Mouse (Mus musculus) hindbrain, embryonic 11.5 days (tissue): ENCODE data around the gene Rxrb. TPM values are rescaled to one million over a fixed set of nuclear protein-coding genes. Genes with fewer than 3 reads are reported as not detected.
A peak's percentile ranks its signal among the peaks of the same experiment; 100 is the strongest.

Source experiments
- ATAC-seq: fragments of 200-750 bp; cut with Nextera tagmentation; 2 replicates; pipeline ENCODE4 v1.8.0; 2017; ENCODE audit warnings: mild to moderate bottlenecking, moderate TSS enrichment, moderate library complexity; ENCODE audit not compliant: low FRiP score
- DNase-seq: peaks from one replicate; pipeline ENCODE4 v3.0.0-alpha.2; 2015; ENCODE audit warnings: low spot score
- H3K27ac ChIP-seq: fragments of 300-500 bp; sonication (generic); 2 replicates; pipeline ENCODE4 v1.5.1; 2014; ENCODE audit warnings: mild to moderate bottlenecking, low read depth, low read length
- H3K27me3 ChIP-seq: fragments of 300-500 bp; sonication (generic); 2 replicates; pipeline ENCODE4 v1.6.1; 2014; ENCODE audit warnings: mild to moderate bottlenecking, low read length, moderate library complexity, mixed read lengths; ENCODE audit not compliant: control insufficient read depth, insufficient read depth
- H3K36me3 ChIP-seq: fragments of 300-500 bp; sonication (generic); 2 replicates; pipeline ENCODE4 v1.6.1; 2014; ENCODE audit warnings: mild to moderate bottlenecking, low read length, moderate library complexity, mixed read lengths; ENCODE audit not compliant: control insufficient read depth, insufficient read depth
- H3K4me1 ChIP-seq: fragments of 300-500 bp; sonication (generic); replicated peaks from 2 replicates; pipeline ENCODE4 v1.6.1; 2014; ENCODE audit warnings: low read length, mixed read lengths; ENCODE audit not compliant: control insufficient read depth, insufficient read depth
- H3K4me2 ChIP-seq: fragments of 300-500 bp; sonication (generic); replicated peaks from 2 replicates; pipeline ENCODE4 v1.6.1; 2014; ENCODE audit warnings: mild to moderate bottlenecking, low read depth, low read length
- H3K4me3 ChIP-seq: fragments of 300-500 bp; sonication (generic); 2 replicates; pipeline ENCODE4 v1.5.1; 2014; ENCODE audit warnings: low read depth, low read length
- H3K9ac ChIP-seq: fragments of 300-500 bp; sonication (generic); 2 replicates; pipeline ENCODE4 v1.6.1; 2014; ENCODE audit warnings: low read depth, low read length
- H3K9me3 ChIP-seq: fragments of 300-500 bp; sonication (generic); 2 replicates; pipeline ENCODE4 v1.6.1; 2016; ENCODE audit warnings: low read length; ENCODE audit not compliant: control insufficient read depth
- WGBS: fragments of 180-500 bp; shearing (Covaris S2); extraction: QIAGEN DNeasy Blood & Tissue Kit; methylation state at CpG from one replicate; pipeline ENCODE4 v1.1.7; 2014; 5-methylcytosine and 5-hydroxymethylcytosine counted together
- polyA plus RNA-seq: library from polyadenylated mRNA; unstranded; fragments of >200 nt; fragmentation: Nextera tagmentation; extraction: Ambion mirVana; gene quantifications from 2 replicates; pipeline ENCODE4 v1.2.1, GENCODE M21; 2014

Gene Rxrb
- polyA plus RNA-seq, 1 experiment from 2014 or later, result 16.8 TPM

DNA sequence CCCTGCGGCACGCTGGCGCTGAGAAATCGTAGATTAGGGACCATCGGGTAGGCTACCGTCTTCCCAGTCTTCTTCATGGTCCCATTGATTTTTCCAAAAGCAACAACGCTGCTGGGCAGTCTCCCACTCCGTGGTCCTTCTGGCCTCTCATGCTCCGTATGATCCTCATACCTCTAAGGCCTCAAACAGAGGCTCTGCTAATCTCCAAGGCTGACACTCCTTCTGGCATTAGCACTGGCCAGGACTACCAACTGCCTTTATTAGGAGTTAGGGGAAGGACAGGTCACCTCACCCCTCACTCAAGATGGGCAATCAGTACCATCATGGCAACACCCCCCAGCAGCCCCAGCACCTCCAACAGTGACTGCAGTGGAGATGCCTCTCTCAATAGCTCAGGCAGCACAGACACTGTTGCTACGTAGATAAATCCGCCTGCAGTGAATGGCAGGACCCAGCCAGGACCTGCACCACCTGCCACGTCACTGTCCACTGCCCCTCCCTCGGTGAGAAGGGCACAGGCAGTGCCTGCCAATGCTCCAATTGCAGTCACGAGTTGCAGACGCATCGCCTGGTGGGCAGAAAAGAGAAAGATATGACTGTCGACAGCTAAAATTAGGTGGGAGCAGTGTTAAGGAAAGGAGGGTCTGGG, 3.0 kb upstream of the Rxrb start:
- WGBS, result 56% methylated on average over 17 of the region's 17 CpGs
- H3K4me1 ChIP-seq, result peaks cover 34% of the 10 kb centered on the region

DNA sequence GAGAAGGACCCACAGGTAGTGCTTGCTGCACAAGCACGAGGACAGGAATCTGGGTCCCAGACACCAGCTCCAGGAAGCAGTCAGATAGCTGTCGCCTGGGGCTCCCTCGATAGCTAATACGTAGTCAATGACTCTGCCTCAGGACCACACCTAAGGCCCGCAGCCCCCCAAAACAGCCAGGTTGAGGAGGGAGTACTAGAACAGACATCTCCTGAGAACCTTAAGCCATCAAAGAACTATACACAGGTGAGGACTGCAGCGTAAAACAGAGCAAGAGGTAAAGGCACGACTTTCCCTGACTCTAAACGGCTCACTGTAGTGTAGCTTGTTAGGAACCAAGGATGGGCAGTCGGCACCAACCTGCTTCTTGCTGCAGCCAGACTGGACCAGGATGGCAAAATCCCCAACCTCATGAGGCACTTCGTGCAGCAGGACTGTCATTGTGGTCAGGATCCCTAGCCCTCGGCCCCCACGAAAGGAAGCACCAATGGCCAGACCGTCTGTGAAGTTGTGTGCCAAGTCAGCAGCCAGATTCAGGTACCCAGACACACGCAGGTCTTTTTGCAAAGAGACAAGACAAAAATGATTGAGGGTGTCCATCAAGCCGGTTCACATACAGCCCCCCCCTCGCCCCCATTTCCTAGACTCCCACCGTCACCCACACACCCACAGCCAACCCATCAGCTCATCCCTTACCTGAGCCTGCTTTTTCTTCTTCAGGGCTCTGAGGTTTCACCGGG, 2.3 kb upstream of the Rxrb start:
- Histone ChIP-seq H3K4me2 (no peak overlapping the region), H3K9ac (no peak overlapping the region), H3K36me3 (peaks cover 3% of the 10 kb centered on the region; the same call in 1 of the 2 replicates), H3K4me1 (peaks cover 32% of the 10 kb centered on the region), H3K4me3 (peak overlapping the region; percentile 92; the same call in 1 of the 2 replicates), H3K9me3 (no peaks in the 10 kb centered on the region), H3K27ac (no peak overlapping the region; the same call in 1 of the 2 replicates), H3K27me3 (no peaks in the 10 kb centered on the region)
- DNase-seq (no peak), ATAC-seq (no peak)
- 89% methylated on average over 18 of the region's 18 CpGs for WGBS

More for the DNA sequence above, 3.0 kb upstream of the Rxrb start:
- DNase-seq (no peak), ATAC-seq (no peak)
- peaks cover 3% of the 10 kb centered on the region; the same call in 1 of the 2 replicates for H3K36me3 ChIP-seq
- H3K4me2 ChIP-seq, result peak overlapping the region; percentile 93
- no peaks in the 10 kb centered on the region for H3K9me3 ChIP-seq
- peak overlapping the region; percentile 94 for H3K27ac ChIP-seq
- 0 out of 2 replicates have a peak overlapping the region, but pooled peaks have one; percentile 70 for H3K4me3 ChIP-seq
- no peak overlapping the region for H3K9ac ChIP-seq
- no peaks in the 10 kb centered on the region for H3K27me3 ChIP-seq

GRCm38 (mm10) chr17:34029890-34030595, 1.6 kb upstream of the Rxrb start:
- Histone ChIP-seq H3K4me2 (peak overlapping the region; percentile 98), H3K36me3 (peaks cover 5% of the 10 kb centered on the region; the same call in 1 of the 2 replicates), H3K4me1 (peaks cover 32% of the 10 kb centered on the region), H3K27ac (peak overlapping the region; percentile 97; the same call in 1 of the 2 replicates), H3K9me3 (no peaks in the 10 kb centered on the region), H3K27me3 (no peaks in the 10 kb centered on the region), H3K9ac (peak overlapping the region; percentile 96), H3K4me3 (peak overlapping the region; percentile 92)
- DNase-seq, result no peak
- 74% methylated on average over 21 of the region's 21 CpGs for WGBS
- ATAC-seq, result no peak

DNA sequence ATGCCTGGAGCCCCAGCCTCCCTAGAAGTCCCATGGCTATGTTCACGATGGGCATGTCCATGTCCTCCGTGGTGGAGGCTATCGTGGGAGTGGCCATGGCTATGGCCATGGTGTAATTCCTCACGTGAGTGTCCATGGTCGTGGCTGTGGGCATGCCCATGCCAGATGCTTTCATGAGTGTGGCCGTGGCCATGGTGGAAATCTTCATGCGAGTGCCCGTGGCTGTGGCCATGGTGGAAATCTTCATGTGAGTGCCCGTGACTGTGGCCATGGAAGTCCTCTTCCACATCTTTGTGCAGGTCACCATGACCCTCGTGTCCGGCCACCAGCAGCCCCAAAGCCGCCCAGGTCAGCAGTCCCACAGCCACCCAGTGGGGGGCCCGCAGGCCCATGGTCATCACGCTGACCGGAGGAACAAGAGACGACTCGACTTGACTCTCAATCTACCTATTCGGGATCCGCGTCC, 718 bp upstream of the Rxrb start:
- 7% methylated on average over 20 of the region's 20 CpGs for WGBS
- Histone ChIP-seq H3K4me1 (peaks cover 29% of the 10 kb centered on the region), H3K9me3 (no peaks in the 10 kb centered on the region), H3K36me3 (peaks cover 5% of the 10 kb centered on the region; the same call in 1 of the 2 replicates), H3K27me3 (no peaks in the 10 kb centered on the region), H3K4me3 (peak overlapping the region; percentile 92), H3K27ac (peak overlapping the region; percentile 97), H3K9ac (peak overlapping the region; percentile 96), H3K4me2 (peak overlapping the region; percentile 98)
- no peak for ATAC-seq
- DNase-seq, result no peak

GRCm38 (mm10) chr17:34032174-34032632, 591 bp downstream of the Rxrb start:
- Histone ChIP-seq H3K27me3 (no peaks in the 10 kb centered on the region), H3K9me3 (no peaks in the 10 kb centered on the region), H3K4me3 (peak overlapping the region; percentile 92), H3K4me1 (peaks cover 16% of the 10 kb centered on the region), H3K27ac (peak overlapping the region; percentile 97), H3K4me2 (peak overlapping the region; percentile 98), H3K9ac (peak overlapping the region; percentile 96), H3K36me3 (peaks cover 5% of the 10 kb centered on the region; the same call in 1 of the 2 replicates)
- no peak for DNase-seq
- ATAC-seq, result 0 out of 2 replicates have a peak, but pooled peaks have one; percentile 0
- under 1% methylated on average over 34 of the region's 48 CpGs for WGBS

- no peaks in the 10 kb centered on the region for H3K27me3 ChIP-seq
- H3K4me2 ChIP-seq, result peak overlapping the region; percentile 98
- peaks cover 16% of the 10 kb centered on the region for H3K4me1 ChIP-seq
- H3K36me3 ChIP-seq, result peaks cover 5% of the 10 kb centered on the region; the same call in 1 of the 2 replicates
- no peak overlapping the region for H3K27ac ChIP-seq
- ATAC-seq (no peak), DNase-seq (no peak)
- H3K9me3 ChIP-seq, result no peaks in the 10 kb centered on the region
- H3K4me3 ChIP-seq, result peak overlapping the region; percentile 92
- peak overlapping the region; percentile 96; the same call in 1 of the 2 replicates for H3K9ac ChIP-seq
- 65% methylated on average over 9 of the region's 9 CpGs for WGBS
Measured at GRCm38 (mm10) chr17:34032806-34033205, 1.2 kb downstream of the Rxrb start.

GRCm38 (mm10) chr17:34033441-34033840, 1.8 kb downstream of the Rxrb start:
- H3K9ac ChIP-seq, result no peak overlapping the region
- no peak overlapping the region for H3K4me3 ChIP-seq
- no peaks in the 10 kb centered on the region for H3K9me3 ChIP-seq
- no peak overlapping the region for H3K4me2 ChIP-seq
- DNase-seq, result no peak
- H3K36me3 ChIP-seq, result peaks cover 5% of the 10 kb centered on the region; the same call in 1 of the 2 replicates
- 88% methylated on average over 9 of the region's 9 CpGs for WGBS
- no peaks in the 10 kb centered on the region for H3K27me3 ChIP-seq
- no peak overlapping the region for H3K27ac ChIP-seq
- no peak for ATAC-seq
- peaks cover 16% of the 10 kb centered on the region for H3K4me1 ChIP-seq

GRCm38 (mm10) chr17:34034064-34034463, 2.5 kb downstream of the Rxrb start:
- H3K27ac ChIP-seq, result no peak overlapping the region
- DNase-seq (peak; percentile 81), ATAC-seq (no peak)
- no peak overlapping the region for H3K4me2 ChIP-seq
- H3K9me3 ChIP-seq, result no peaks in the 10 kb centered on the region
- no peak overlapping the region for H3K9ac ChIP-seq
- WGBS, result 78% methylated on average over 10 of the region's 10 CpGs
- H3K36me3 ChIP-seq, result peaks cover 3% of the 10 kb centered on the region; the same call in 1 of the 2 replicates
- H3K27me3 ChIP-seq, result no peaks in the 10 kb centered on the region
- no peak overlapping the region for H3K4me3 ChIP-seq
- H3K4me1 ChIP-seq, result peaks cover 16% of the 10 kb centered on the region
